Mouse (Mus musculus): ENCODE measurements around the gene Ndufc2.

DNA sequence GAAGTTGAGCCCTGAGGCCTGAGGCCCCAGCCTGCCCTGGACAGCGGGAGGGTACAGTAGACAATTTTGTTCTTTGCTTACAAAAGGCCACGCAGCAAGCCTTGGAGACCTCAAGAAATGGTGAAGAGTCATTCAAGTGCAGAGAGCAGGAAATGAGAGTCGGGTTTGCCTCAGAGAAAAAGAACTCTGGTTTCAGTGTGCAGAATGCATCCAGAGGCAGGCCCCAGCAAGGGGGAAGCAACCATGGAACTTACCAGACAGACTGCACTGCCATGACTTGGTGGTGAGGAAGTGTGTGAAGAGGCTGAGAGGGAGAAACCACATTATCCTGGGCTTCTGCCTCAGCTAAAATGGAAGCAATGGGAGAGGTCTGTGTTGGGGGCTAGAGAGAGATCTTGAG is 55.8 kb downstream of the Ndufc2 start:
- TF ChIP-seq CTCF (IDR thresholded peaks at IDR 0.05; ENCODE audit: control insufficient read depth, insufficient read depth, insufficient read length) (no peak), CEBPB (IDR thresholded peaks at IDR 0.05; ENCODE audit: low read depth) (no peak), MAX (IDR thresholded peaks at IDR 0.05) (no peak)

All from C2C12 (cell line).